Mouse (Mus musculus) embryonic facial prominence, embryonic 13.5 days (tissue): Measurements from ENCODE around the gene Dnase1l3. TPM values are rescaled to one million over a fixed set of nuclear protein-coding genes. Genes with fewer than 3 reads are reported as not detected.

Experiments used
- ATAC-seq: fragments of 200-750 bp; cut with Nextera tagmentation; 2 replicates; pipeline ENCODE4 v1.8.0; 2017; ENCODE audit warnings: low read depth; ENCODE audit not compliant: insufficient number of reproducible peaks, insufficient read depth, low FRiP score, low TSS enrichment
- H3K27ac ChIP-seq: fragments of 300-500 bp; sonication (generic); 2 replicates; pipeline ENCODE4 v1.5.1; 2015; ENCODE audit warnings: moderate library complexity, mild to moderate bottlenecking, inconsistent platforms
- H3K27me3 ChIP-seq: fragments of 300-500 bp; sonication (generic); 2 replicates; pipeline ENCODE4 v1.6.1; 2015; ENCODE audit warnings: mild to moderate bottlenecking, inconsistent platforms
- H3K36me3 ChIP-seq: fragments of 300-500 bp; sonication (generic); 2 replicates; pipeline ENCODE4 v1.6.1; 2015; ENCODE audit warnings: mild to moderate bottlenecking, inconsistent platforms
- H3K4me1 ChIP-seq: fragments of 300-500 bp; sonication (generic); 2 replicates; pipeline ENCODE4 v1.6.1; 2015; ENCODE audit warnings: inconsistent platforms
- H3K4me2 ChIP-seq: fragments of 300-500 bp; sonication (generic); 2 replicates; pipeline ENCODE4 v1.6.1; 2015; ENCODE audit warnings: moderate library complexity, mild to moderate bottlenecking, inconsistent platforms
- H3K4me3 ChIP-seq: fragments of 300-500 bp; sonication (generic); 2 replicates; pipeline ENCODE4 v1.5.1; 2015; ENCODE audit warnings: mild to moderate bottlenecking, inconsistent platforms
- H3K9ac ChIP-seq: fragments of 300-500 bp; sonication (generic); 2 replicates; pipeline ENCODE4 v1.6.1; 2015; ENCODE audit warnings: mild to moderate bottlenecking, inconsistent platforms
- H3K9me3 ChIP-seq: fragments of 300-500 bp; sonication (generic); 2 replicates; pipeline ENCODE4 v1.6.1; 2016; ENCODE audit warnings: inconsistent platforms
- WGBS: fragments of 180-500 bp; shearing (Covaris S2); methylation state at CpG from one replicate; pipeline ENCODE4 v1.1.7; 2015; ENCODE audit warnings: mixed read lengths; 5-methylcytosine and 5-hydroxymethylcytosine counted together
- polyA plus RNA-seq: library from polyadenylated mRNA; unstranded; fragments of >200 nt; fragmentation: Nextera tagmentation; extraction: Ambion mirVana; gene quantifications from 2 replicates; pipeline ENCODE4 v1.2.1, GENCODE M21; 2015

Gene Dnase1l3
- polyA plus RNA-seq, 1 experiment from 2014 or later: 0.10 TPM

DNA sequence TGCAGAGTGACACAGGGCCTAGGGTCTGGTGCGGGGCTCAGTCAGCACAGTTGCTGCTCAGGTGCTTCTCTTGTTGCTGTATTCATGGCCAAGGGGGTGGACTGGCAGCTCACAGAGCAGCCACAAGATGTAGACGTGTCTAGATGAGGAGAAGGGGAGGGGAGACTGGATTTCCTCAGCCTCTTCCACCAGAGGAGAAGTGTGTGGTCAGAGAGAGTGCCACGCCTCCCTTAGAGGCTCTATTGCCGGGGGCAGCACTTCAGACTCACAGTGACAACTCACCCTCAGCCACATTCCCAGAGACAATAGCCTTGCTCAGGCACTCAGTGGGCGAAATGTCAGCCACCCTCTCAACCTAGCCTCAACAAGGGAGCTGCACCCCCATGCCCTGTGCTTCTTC, 49.1 kb downstream of the Dnase1l3 start:
- no peak for ATAC-seq
- Histone ChIP-seq H3K4me3 (no peak overlapping the region), H3K9ac (no peak overlapping the region), H3K27ac (no peak overlapping the region), H3K9me3 (no peaks in the 10 kb centered on the region), H3K27me3 (no peaks in the 10 kb centered on the region), H3K36me3 (peaks cover 92% of the 10 kb centered on the region), H3K4me2 (no peak overlapping the region), H3K4me1 (peaks cover 12% of the 10 kb centered on the region)
- 80% methylated on average over 5 of the region's 5 CpGs for WGBS

DNA sequence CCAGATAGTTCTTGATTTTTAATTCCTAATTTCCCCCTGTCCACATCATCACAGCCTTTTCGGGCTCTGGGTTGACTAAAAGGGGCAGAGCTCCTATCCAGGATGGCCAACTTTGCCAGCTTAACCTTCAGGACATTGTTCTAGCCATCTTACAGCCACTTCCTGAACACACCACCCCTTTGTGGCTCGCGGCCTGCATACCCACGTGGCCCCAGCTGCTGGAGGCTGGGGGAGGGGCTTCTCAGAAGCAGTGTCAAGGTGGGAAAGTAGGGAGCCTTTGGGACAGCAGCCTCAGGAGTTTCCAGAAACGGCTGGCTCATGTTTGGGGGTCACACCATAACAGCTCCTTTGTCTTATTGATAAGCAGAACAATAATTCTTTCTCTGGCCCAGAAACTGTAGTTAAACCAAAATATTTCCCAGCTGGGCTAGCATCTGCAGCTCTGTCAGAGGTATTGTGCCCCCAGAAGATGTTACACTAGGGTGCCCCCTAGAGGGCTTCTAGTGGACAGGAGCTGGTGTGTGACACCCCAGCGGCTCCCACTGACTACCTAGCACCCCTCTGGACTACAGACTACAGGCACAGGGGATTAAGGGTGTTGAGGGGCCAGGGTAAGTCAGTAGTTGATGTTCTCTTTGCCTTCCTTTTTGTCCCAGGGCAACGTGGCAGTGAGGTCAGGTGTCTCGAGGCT, 49.9 kb downstream of the Dnase1l3 start:
- ATAC-seq: no peak
- H3K36me3 ChIP-seq: peaks cover 92% of the 10 kb centered on the region
- H3K27ac ChIP-seq: no peak overlapping the region
- no peaks in the 10 kb centered on the region for H3K9me3 ChIP-seq
- no peak overlapping the region for H3K9ac ChIP-seq
- H3K27me3 ChIP-seq: no peaks in the 10 kb centered on the region
- no peak overlapping the region for H3K4me2 ChIP-seq
- WGBS: 47% methylated on average over 8 of the region's 8 CpGs
- H3K4me1 ChIP-seq: peaks cover 12% of the 10 kb centered on the region
- H3K4me3 ChIP-seq: no peak overlapping the region

DNA sequence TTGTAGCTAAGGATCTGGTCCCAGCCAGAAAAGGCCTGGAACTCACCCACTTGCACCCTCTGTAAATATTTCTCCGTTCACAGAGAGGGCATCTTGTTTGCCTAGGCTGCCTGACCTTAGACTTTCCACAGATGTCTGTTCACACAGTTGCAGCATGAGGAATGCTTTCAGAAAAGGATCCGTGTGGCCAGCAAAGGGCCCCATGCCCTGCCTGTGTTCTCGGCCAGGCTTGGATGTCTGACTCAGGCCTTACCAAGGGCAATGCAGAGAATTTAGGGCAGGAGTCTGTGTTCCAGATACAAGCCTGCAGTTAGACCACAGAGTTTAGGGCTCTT, 50.6 kb downstream of the Dnase1l3 start:
- peak overlapping the region; percentile 39; the same call in 1 of the 2 replicates for H3K27ac ChIP-seq
- H3K27me3 ChIP-seq: no peaks in the 10 kb centered on the region
- H3K4me1 ChIP-seq: peaks cover 12% of the 10 kb centered on the region
- no peaks in the 10 kb centered on the region for H3K9me3 ChIP-seq
- 83% methylated on average over 3 of the region's 3 CpGs for WGBS
- H3K9ac ChIP-seq: no peak overlapping the region
- H3K4me3 ChIP-seq: no peak overlapping the region
- no peak for ATAC-seq
- H3K36me3 ChIP-seq: peaks cover 94% of the 10 kb centered on the region
- H3K4me2 ChIP-seq: no peak overlapping the region

DNA sequence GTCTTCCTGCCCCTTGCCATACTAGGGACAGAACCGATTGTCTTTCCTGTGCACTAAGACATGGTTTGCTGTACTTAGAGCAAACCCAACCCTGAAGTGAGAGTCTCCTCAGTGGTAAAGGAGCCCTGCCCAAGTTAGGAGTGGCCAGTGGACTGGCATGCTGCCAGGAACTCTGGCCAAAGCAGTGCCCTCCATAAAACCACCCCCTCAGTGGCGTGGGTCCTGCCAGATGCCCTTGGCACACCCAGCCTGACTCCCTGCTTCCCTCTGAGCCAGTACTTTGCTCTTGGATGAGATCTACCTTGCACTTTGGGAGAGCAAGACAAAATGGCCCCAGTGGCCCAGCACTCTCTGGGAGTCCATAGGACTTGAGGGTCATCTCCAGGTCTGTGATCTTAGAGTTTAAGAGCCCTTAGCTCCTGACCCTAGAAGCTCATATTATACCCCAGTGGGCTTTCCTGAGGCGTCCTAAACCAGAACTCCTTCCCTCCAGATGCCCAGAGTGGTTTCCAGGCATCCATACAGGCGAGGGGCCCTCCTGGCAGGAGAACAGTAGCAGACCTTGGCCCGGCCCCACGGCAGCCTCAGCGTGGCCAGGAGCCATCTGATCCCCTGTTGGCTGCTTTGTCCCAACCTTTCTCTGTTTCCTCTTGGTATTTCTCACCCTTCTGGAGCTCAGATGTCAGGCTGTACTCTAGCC, 51.1 kb downstream of the Dnase1l3 start:
- 64% methylated on average over 7 of the region's 7 CpGs for WGBS
- H3K36me3 ChIP-seq: peaks cover 89% of the 10 kb centered on the region

DNA sequence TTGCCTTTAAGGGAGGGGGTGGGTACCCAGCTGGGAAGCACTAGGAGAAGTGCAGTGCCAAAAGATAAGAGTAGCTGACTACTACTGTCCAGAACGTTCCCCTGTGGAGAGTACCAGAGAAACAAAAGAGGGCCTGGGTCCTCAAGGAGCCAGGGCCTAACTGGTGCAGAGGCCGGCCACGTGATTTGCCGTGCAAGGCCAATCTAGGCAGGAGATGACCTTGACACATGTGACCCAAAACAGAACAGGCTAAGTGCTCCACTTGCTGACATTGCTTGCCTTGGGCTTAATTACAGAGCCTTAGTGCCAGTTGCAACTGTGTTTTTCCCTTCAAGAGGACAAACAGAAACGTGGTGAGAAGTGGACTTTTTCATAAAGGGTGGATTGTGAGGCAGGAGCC, 53.0 kb downstream of the Dnase1l3 start:
- peaks cover 76% of the 10 kb centered on the region for H3K36me3 ChIP-seq
- H3K27me3 ChIP-seq: no peaks in the 10 kb centered on the region
- no peak overlapping the region for H3K4me2 ChIP-seq
- peaks cover 26% of the 10 kb centered on the region for H3K4me1 ChIP-seq
- H3K9ac ChIP-seq: no peak overlapping the region
- H3K9me3 ChIP-seq: no peaks in the 10 kb centered on the region
- no peak overlapping the region for H3K4me3 ChIP-seq
- no peak for ATAC-seq
- no peak overlapping the region for H3K27ac ChIP-seq
- WGBS: 81% methylated on average over 5 of the region's 5 CpGs

More for the DNA sequence above, 51.1 kb downstream of the Dnase1l3 start:
- Histone ChIP-seq H3K9me3 (no peaks in the 10 kb centered on the region), H3K27me3 (no peaks in the 10 kb centered on the region), H3K4me2 (no peak overlapping the region), H3K27ac (peak overlapping the region; percentile 39), H3K4me1 (peaks cover 12% of the 10 kb centered on the region), H3K4me3 (no peak overlapping the region), H3K9ac (no peak overlapping the region)
- no peak; the same call in 1 of the 2 replicates for ATAC-seq

DNA sequence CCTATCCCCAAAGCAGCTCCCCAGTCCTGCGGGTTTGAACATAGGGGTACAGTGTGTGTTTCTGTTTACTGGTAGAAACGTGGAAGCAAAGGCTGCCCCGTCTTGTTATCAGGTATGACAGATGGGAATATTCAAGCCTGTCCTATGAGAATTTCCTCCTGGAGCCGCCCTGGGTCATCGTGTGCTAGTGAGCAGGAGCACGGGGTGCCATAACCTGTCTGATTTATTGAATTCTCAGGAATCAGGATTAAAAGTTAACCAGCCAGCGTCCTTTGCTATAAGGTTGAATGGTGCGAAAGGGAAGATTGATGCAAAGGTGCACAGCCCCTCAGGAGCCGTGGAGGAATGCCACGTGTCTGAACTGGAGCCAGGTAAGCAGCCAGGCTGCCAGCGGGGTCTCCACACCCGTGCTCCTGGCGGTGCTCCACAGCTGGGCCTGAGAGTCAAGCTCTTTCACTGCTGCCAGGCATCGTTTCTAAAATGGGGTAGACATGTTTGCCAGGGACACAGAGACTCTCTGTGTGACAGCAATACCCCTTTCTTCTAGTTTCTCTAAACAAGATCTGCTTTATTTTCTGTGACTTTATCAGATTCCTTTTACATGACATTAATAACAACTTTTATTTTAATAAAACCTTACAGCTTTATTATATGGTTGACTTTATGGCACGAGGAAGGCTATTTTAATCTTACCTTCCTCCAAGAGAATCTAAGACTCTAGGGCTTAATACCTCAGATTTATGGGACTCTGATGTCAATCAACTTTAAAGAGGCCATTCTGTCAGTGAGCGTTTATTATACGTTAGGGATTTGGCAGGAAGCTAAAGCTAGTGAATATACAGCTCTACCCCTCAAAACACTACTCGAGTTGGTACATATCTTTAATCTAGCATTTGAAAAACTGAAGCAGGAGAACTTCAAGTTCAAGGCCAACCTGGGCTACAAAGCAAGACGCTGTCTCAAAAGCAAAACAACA, 55.3 kb downstream of the Dnase1l3 start:
- Histone ChIP-seq H3K36me3 (peaks cover 76% of the 10 kb centered on the region), H3K4me2 (no peak overlapping the region), H3K9me3 (no peaks in the 10 kb centered on the region), H3K27me3 (no peaks in the 10 kb centered on the region), H3K27ac (no peak overlapping the region), H3K4me1 (peaks cover 24% of the 10 kb centered on the region), H3K4me3 (no peak overlapping the region), H3K9ac (no peak overlapping the region)
- ATAC-seq: no peak
- WGBS: 84% methylated on average over 19 of the region's 19 CpGs

DNA sequence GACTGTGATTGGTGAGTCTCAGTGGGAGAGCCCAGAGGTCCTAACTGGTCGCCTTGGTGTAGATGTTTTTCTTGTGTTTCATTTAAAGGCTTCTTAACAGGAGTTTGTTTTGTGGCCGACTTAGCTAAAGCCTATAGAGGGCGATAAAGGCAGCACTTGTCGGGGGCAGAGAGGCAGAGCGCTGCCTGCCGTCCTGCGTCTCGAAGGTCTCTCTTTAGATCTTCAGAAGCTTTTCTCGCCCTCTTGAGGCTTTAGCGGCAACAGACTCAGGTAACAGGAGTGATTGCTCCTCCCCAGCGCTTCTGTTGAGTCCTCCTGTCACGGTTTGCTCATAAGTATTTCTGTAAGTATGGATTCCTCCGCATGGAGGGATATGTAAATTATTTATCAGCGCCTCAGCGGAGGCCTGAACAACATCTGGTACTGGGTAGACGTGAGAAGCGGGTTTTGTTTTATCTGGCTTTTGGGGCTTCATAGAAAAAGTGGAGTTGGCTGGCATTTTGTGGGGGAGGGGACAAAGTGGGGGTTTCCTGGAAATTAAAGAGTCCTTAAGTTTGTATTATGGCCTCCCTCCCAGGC, 57.2 kb downstream of the Dnase1l3 start:
- 0 out of 2 replicates have a peak overlapping the region, but pooled peaks have one; percentile 32 for H3K9ac ChIP-seq
- H3K27ac ChIP-seq: peak overlapping the region; percentile 44
- H3K4me1 ChIP-seq: peaks cover 18% of the 10 kb centered on the region
- no peak overlapping the region; the same call in 1 of the 2 replicates for H3K4me3 ChIP-seq
- no peaks in the 10 kb centered on the region for H3K9me3 ChIP-seq
- no peaks in the 10 kb centered on the region for H3K27me3 ChIP-seq
- peaks cover 76% of the 10 kb centered on the region for H3K36me3 ChIP-seq
- no peak for ATAC-seq
- 13% methylated on average over 17 of the region's 17 CpGs for WGBS
- peak overlapping the region; percentile 31; the same call in 1 of the 2 replicates for H3K4me2 ChIP-seq

DNA sequence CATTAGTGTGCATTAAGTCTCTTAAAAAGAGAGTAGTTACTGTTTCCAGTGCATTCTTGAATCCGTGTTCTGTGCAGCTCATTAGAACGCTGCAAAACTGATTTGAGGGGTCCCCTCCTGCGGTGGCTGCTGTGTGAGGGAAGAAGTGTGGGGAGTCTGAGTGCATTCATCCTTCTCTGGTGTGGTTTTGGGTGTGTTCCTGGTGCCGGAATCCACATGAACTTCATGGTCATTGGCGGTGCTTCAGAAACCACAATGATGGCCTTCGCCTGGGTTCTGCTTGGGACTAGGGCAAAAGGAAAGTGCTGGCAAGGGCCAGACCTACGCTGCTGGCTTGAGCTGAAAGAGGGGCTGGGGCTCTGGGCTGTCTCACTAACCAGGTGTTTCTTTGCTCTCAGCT, 60.2 kb downstream of the Dnase1l3 start:
- peaks cover 76% of the 10 kb centered on the region for H3K36me3 ChIP-seq
- 74% methylated on average over 7 of the region's 7 CpGs for WGBS
- peak overlapping the region; percentile 64; the same call in 1 of the 2 replicates for H3K27ac ChIP-seq

DNA sequence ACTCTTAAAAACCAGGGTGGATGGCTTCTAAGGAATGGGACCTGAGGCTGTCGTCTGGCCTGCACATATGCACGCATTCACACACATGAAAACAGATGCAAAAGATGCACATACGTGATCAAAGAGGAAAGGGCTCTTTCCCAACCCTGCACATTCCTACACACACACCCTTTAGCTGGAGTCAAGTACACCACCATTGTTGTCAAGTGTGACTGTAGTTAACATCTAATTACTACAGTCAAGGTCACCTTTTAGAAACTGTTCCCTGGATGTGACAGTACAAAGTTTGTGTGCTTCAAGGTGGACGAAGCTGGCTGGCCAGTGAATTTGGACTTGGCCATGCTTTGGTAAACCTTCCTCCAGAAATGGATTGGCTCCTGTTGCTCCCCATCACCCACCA, 62.2 kb downstream of the Dnase1l3 start:
- WGBS: 89% methylated on average over 4 of the region's 4 CpGs
- Histone ChIP-seq H3K4me2 (no peak overlapping the region), H3K4me3 (no peak overlapping the region), H3K27me3 (no peaks in the 10 kb centered on the region), H3K9ac (no peak overlapping the region), H3K36me3 (peaks cover 86% of the 10 kb centered on the region), H3K4me1 (peaks cover 11% of the 10 kb centered on the region), H3K9me3 (no peaks in the 10 kb centered on the region), H3K27ac (no peak overlapping the region)
- ATAC-seq: no peak

More for the DNA sequence above, 60.2 kb downstream of the Dnase1l3 start:
- Histone ChIP-seq H3K4me3 (no peak overlapping the region), H3K4me1 (peaks cover 18% of the 10 kb centered on the region), H3K4me2 (no peak overlapping the region), H3K27me3 (no peaks in the 10 kb centered on the region), H3K9me3 (no peaks in the 10 kb centered on the region), H3K9ac (no peak overlapping the region)
- ATAC-seq: no peak

DNA sequence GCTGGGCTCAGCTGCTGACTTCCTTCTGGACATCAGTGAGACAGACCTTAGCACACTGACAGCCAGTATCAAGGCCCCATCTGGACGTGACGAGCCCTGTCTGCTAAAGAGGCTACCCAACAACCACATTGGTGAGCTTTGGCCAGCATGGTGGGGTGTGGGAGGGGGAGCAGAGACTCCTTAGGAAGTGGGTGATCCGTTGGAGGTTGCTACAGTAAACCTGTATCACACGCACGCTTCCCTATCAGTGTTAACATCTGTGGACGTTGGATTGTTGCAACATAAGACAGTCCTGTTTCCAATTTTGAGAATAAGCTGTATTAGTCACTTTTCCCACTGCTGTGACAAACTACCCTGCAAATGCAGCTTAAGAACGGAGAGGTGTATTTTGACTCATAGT, 65.3 kb downstream of the Dnase1l3 start:
- WGBS: 78% methylated on average over 7 of the region's 7 CpGs
- peaks cover 89% of the 10 kb centered on the region for H3K36me3 ChIP-seq

DNA sequence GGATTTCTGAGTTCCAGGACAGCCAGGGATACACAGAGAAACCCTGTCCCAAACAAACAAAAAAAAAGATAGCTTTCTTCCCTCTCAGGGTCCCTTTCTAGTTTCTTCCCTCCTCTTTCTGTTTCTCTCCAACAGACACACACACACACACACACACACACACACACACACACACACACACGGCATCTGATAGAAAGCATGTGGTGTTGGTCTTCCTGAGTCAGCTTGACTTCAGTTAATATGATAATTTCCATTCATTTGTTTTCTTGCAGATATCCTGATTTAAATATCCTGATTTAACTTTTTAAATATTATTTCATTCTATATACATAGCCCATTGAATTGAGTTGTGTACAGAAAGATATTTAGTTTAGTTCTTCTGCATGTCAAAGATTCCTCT, 66.0 kb downstream of the Dnase1l3 start:
- no peaks in the 10 kb centered on the region for H3K27me3 ChIP-seq
- H3K4me1 ChIP-seq: no peaks in the 10 kb centered on the region
- WGBS: 69% methylated on average over 1 of the region's 1 CpGs
- H3K9me3 ChIP-seq: no peaks in the 10 kb centered on the region
- no peak overlapping the region for H3K4me2 ChIP-seq
- peaks cover 89% of the 10 kb centered on the region for H3K36me3 ChIP-seq
- H3K4me3 ChIP-seq: no peak overlapping the region
- H3K9ac ChIP-seq: no peak overlapping the region
- no peak overlapping the region for H3K27ac ChIP-seq
- no peak for ATAC-seq

More for the DNA sequence above, 65.3 kb downstream of the Dnase1l3 start:
- ATAC-seq: no peak
- Histone ChIP-seq H3K9ac (no peak overlapping the region), H3K4me1 (0 out of 2 replicates have a peak, but pooled peaks cover 4% of the 10 kb centered on the region), H3K4me3 (no peak overlapping the region), H3K4me2 (no peak overlapping the region), H3K9me3 (no peaks in the 10 kb centered on the region), H3K27ac (no peak overlapping the region), H3K27me3 (no peaks in the 10 kb centered on the region)
